Mouse (Mus musculus): ENCODE data around the gene Nmnat2.

The Nmnat2 gene

GRCm38 (mm10) chr1:152983416-152983815 is 28.6 kb downstream of the Nmnat2 start:
- in situ Hi-C loops (cut with MboI; ENCODE audit: low sequenced_read_pairs), result no loop called here

GRCm38 (mm10) chr1:152986981-152987380 is 32.2 kb downstream of the Nmnat2 start:
- in situ Hi-C loops (cut with MboI; ENCODE audit: low sequenced_read_pairs), result no loop called here

GRCm38 (mm10) chr1:152990067-152990466 is 35.3 kb downstream of the Nmnat2 start:
- in situ Hi-C loops (cut with MboI; ENCODE audit: low sequenced_read_pairs), result no loop called here

- in situ Hi-C loops (cut with MboI; ENCODE audit: low sequenced_read_pairs), result no loop called here
Measured at GRCm38 (mm10) chr1:152992271-152993134, 37.7 kb downstream of the Nmnat2 start.

- in situ Hi-C loops (cut with MboI; ENCODE audit: low sequenced_read_pairs), result no loop called here
Measured at GRCm38 (mm10) chr1:152993803-152994202, 39.0 kb downstream of the Nmnat2 start.

GRCm38 (mm10) chr1:152999983-153000382 is 45.2 kb downstream of the Nmnat2 start:
- in situ Hi-C loops (cut with MboI; ENCODE audit: low sequenced_read_pairs), result no loop called here

GRCm38 (mm10) chr1:153000486-153001228 is 45.9 kb downstream of the Nmnat2 start:
- in situ Hi-C loops (cut with MboI; ENCODE audit: low sequenced_read_pairs), result no loop called here

- in situ Hi-C loops (cut with MboI; ENCODE audit: low sequenced_read_pairs), result no loop called here
Measured at GRCm38 (mm10) chr1:153002295-153003050, 47.7 kb downstream of the Nmnat2 start.

- in situ Hi-C loops (cut with MboI; ENCODE audit: low sequenced_read_pairs), result no loop called here
Measured at GRCm38 (mm10) chr1:153004472-153004871, 49.7 kb downstream of the Nmnat2 start.

- in situ Hi-C loops (cut with MboI; ENCODE audit: low sequenced_read_pairs), result no loop called here
Measured at GRCm38 (mm10) chr1:153006054-153006453, 51.3 kb downstream of the Nmnat2 start.

GRCm38 (mm10) chr1:153006761-153007160 is 52.0 kb downstream of the Nmnat2 start:
- in situ Hi-C loops (cut with MboI; ENCODE audit: low sequenced_read_pairs), result no loop called here

- in situ Hi-C loops (cut with MboI; ENCODE audit: low sequenced_read_pairs), result no loop called here
Measured at GRCm38 (mm10) chr1:153007292-153007691, 52.5 kb downstream of the Nmnat2 start.

GRCm38 (mm10) chr1:153007824-153008223 is 53.0 kb downstream of the Nmnat2 start:
- in situ Hi-C loops (cut with MboI; ENCODE audit: low sequenced_read_pairs), result no loop called here

- in situ Hi-C loops (cut with MboI; ENCODE audit: low sequenced_read_pairs), result no loop called here
Measured at GRCm38 (mm10) chr1:153009338-153009737, 54.5 kb downstream of the Nmnat2 start.

- in situ Hi-C loops (cut with MboI; ENCODE audit: low sequenced_read_pairs), result no loop called here
Measured at GRCm38 (mm10) chr1:153010353-153011351, 55.9 kb downstream of the Nmnat2 start.

- in situ Hi-C loops (cut with MboI; ENCODE audit: low sequenced_read_pairs), result no loop called here
Measured at GRCm38 (mm10) chr1:153011544-153011943, 56.8 kb downstream of the Nmnat2 start.

GRCm38 (mm10) chr1:153013541-153014288 is 58.9 kb downstream of the Nmnat2 start:
- in situ Hi-C loops (cut with MboI; ENCODE audit: low sequenced_read_pairs), result no loop called here

GRCm38 (mm10) chr1:153014431-153015186 is 59.8 kb downstream of the Nmnat2 start:
- in situ Hi-C loops (cut with MboI; ENCODE audit: low sequenced_read_pairs), result no loop called here
